Mouse (Mus musculus) embryonic facial prominence, embryonic 13.5 days (tissue): ENCODE results near the gene Slamf8. TPM values are rescaled to one million over a fixed set of nuclear protein-coding genes. Genes with fewer than 3 reads are reported as not detected.

Source experiments
- ATAC-seq: fragments of 200-750 bp; cut with Nextera tagmentation; 2 replicates; pipeline ENCODE4 v1.8.0; 2017; ENCODE audit warnings: low read depth; ENCODE audit not compliant: insufficient number of reproducible peaks, insufficient read depth, low FRiP score, low TSS enrichment
- H3K27ac ChIP-seq: fragments of 300-500 bp; sonication (generic); 2 replicates; pipeline ENCODE4 v1.5.1; 2015; ENCODE audit warnings: moderate library complexity, mild to moderate bottlenecking, inconsistent platforms
- H3K27me3 ChIP-seq: fragments of 300-500 bp; sonication (generic); 2 replicates; pipeline ENCODE4 v1.6.1; 2015; ENCODE audit warnings: mild to moderate bottlenecking, inconsistent platforms
- H3K36me3 ChIP-seq: fragments of 300-500 bp; sonication (generic); 2 replicates; pipeline ENCODE4 v1.6.1; 2015; ENCODE audit warnings: mild to moderate bottlenecking, inconsistent platforms
- H3K4me1 ChIP-seq: fragments of 300-500 bp; sonication (generic); 2 replicates; pipeline ENCODE4 v1.6.1; 2015; ENCODE audit warnings: inconsistent platforms
- H3K4me2 ChIP-seq: fragments of 300-500 bp; sonication (generic); 2 replicates; pipeline ENCODE4 v1.6.1; 2015; ENCODE audit warnings: moderate library complexity, mild to moderate bottlenecking, inconsistent platforms
- H3K4me3 ChIP-seq: fragments of 300-500 bp; sonication (generic); 2 replicates; pipeline ENCODE4 v1.5.1; 2015; ENCODE audit warnings: mild to moderate bottlenecking, inconsistent platforms
- H3K9ac ChIP-seq: fragments of 300-500 bp; sonication (generic); 2 replicates; pipeline ENCODE4 v1.6.1; 2015; ENCODE audit warnings: mild to moderate bottlenecking, inconsistent platforms
- H3K9me3 ChIP-seq: fragments of 300-500 bp; sonication (generic); 2 replicates; pipeline ENCODE4 v1.6.1; 2016; ENCODE audit warnings: inconsistent platforms
- WGBS: fragments of 180-500 bp; shearing (Covaris S2); methylation state at CpG from one replicate; pipeline ENCODE4 v1.1.7; 2015; ENCODE audit warnings: mixed read lengths; 5-methylcytosine and 5-hydroxymethylcytosine counted together
- polyA plus RNA-seq: library from polyadenylated mRNA; unstranded; fragments of >200 nt; fragmentation: Nextera tagmentation; extraction: Ambion mirVana; gene quantifications from 2 replicates; pipeline ENCODE4 v1.2.1, GENCODE M21; 2015

Slamf8 gene
- polyA plus RNA-seq, result 0.17 and 0.26 TPM in 2 replicates

DNA sequence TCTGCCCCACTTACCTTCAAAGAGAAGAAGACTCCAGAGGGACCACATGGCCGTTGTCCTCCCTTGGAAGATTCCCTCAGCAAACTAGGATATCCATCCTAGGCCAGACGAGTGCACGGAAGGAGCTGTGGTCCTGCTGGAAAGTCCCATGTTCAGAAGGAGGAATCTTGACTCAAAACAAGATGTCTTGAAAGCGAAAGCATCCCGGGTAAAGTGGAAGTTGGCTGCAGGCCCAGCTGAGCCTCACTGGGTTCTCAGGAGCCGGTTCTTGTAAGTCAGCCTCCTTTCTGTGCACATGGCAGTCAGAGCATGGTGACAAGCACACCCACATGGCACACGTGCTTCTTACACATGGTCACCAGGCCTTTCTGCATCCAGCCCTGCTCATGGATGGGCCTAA lies at the start of gene Slamf8:
Slamf8 (minus strand) TSS at position 184 of the 400 bp plus-strand sequence.
- no peak within 1 kb of the TSS for H3K27ac ChIP-seq
- peaks cover 7% of the 10 kb centered on the region for H3K4me1 ChIP-seq
- H3K27me3 ChIP-seq, result peaks cover 28% of the 10 kb centered on the region
- H3K36me3 ChIP-seq, result no peaks in the 10 kb centered on the region
- no peak within 1 kb of the TSS for H3K9ac ChIP-seq
- no peak for ATAC-seq
- H3K4me3 ChIP-seq, result no peak within 1 kb of the TSS
- H3K9me3 ChIP-seq, result no peaks in the 10 kb centered on the region
- no peak within 1 kb of the TSS for H3K4me2 ChIP-seq
- WGBS, result 74% methylated on average over 7 of the region's 7 CpGs

DNA sequence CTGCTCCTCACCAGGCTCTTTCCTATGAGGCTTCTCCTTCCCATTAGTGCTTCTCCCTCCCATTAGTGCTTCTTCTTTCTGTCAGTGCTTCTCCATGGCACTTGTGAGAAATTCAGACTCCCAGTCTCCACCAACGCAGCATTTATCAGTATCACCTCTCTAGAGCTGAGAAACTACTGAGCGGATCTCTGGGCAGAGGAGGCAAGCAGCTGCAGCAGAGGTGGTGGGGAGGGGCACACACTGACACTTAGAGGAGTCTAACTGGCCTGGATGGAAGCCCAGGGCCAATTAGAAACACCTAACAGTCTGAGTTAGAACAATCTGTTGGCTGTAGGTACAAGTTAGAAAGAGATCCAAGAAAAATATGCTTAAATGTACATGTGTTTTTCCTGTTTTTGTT lies 48.4 kb upstream of the Slamf8 start:
- H3K9ac ChIP-seq, result no peak overlapping the region
- no peak for ATAC-seq

DNA sequence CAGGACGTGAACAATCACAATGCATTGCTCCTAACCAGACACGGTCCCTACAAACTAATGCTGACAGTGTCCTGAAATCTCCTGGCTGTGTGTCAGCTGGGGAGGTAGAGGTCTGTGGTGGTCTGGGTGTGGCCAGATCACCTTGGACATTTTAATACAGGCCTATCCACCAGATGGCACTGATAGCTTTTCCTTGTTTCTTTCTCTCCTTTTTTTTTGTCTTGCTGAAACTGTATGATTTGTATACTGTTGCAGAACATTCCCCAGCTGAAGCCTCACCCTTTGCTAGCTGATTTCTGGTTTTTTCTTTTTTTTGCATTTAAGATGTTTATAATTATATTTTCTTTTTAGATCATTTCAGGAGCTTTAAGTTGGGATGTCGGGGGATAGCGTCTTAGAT lies 47.4 kb upstream of the Slamf8 start:
- Histone ChIP-seq H3K36me3 (no peaks in the 10 kb centered on the region), H3K27ac (no peak overlapping the region), H3K27me3 (0 out of 2 replicates have a peak, but pooled peaks cover 3% of the 10 kb centered on the region), H3K4me1 (no peaks in the 10 kb centered on the region), H3K9me3 (no peaks in the 10 kb centered on the region), H3K4me2 (no peak overlapping the region), H3K9ac (no peak overlapping the region), H3K4me3 (no peak overlapping the region)
- WGBS, result 61% methylated on average over 4 of the region's 4 CpGs
- ATAC-seq, result no peak

More for the DNA sequence above, 48.4 kb upstream of the Slamf8 start:
- Histone ChIP-seq H3K27ac (0 out of 2 replicates have a peak overlapping the region, but pooled peaks have one; percentile 51), H3K4me2 (no peak overlapping the region), H3K4me3 (no peak overlapping the region), H3K9me3 (no peaks in the 10 kb centered on the region), H3K36me3 (no peaks in the 10 kb centered on the region), H3K4me1 (no peaks in the 10 kb centered on the region), H3K27me3 (0 out of 2 replicates have a peak, but pooled peaks cover 3% of the 10 kb centered on the region)
- WGBS, result 49% methylated on average over 2 of the region's 2 CpGs

DNA sequence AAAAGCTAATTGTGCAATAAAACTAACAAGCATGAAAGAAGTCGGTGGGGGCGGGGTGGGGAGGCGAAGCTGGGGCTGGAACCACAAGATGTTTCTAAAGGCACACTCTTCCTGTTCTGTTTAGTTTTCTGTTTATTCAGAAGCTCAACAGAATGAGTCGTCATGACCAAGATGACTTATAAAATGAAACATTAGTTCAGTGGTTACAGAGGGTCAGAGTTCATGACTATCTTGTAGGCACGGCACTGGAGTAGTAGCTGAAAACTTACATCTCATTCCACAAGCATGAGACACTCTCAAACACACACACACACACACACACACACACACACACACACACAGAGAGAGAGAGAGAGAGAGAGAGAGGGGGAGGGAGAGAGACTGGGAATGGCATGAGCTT lies 45.9 kb upstream of the Slamf8 start:
- Histone ChIP-seq H3K4me2 (no peak overlapping the region), H3K27me3 (0 out of 2 replicates have a peak, but pooled peaks cover 3% of the 10 kb centered on the region), H3K4me3 (no peak overlapping the region), H3K36me3 (no peaks in the 10 kb centered on the region), H3K27ac (no peak overlapping the region), H3K9me3 (no peaks in the 10 kb centered on the region), H3K9ac (no peak overlapping the region), H3K4me1 (no peaks in the 10 kb centered on the region)
- no peak for ATAC-seq
- 83% methylated on average over 5 of the region's 5 CpGs for WGBS

DNA sequence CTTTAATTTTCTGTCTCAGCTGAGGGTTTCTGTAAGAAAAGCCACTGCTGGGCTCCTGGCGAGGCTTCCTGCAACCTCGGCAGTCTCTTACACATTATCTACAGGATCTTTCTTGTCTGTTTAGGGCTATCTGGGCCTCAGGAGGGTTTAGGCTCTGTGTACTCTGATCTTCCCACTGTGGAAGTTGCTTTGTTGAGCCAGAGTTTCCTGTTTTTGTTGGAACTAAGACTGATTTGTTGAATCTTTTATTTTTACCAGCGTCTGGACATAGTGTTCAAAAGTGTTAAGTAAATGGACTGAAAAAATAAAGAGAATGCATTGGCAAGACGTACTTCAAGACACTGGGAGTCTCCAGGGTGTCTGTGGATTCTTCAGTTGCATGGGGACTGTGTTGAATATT lies 44.9 kb upstream of the Slamf8 start:
- Histone ChIP-seq H3K9me3 (no peaks in the 10 kb centered on the region), H3K27me3 (no peaks in the 10 kb centered on the region), H3K4me3 (no peak overlapping the region), H3K36me3 (no peaks in the 10 kb centered on the region), H3K9ac (no peak overlapping the region), H3K4me2 (no peak overlapping the region), H3K4me1 (peaks cover 2% of the 10 kb centered on the region; the same call in 1 of the 2 replicates), H3K27ac (no peak overlapping the region)
- ATAC-seq, result no peak
- WGBS, result 57% methylated on average over 4 of the region's 4 CpGs

DNA sequence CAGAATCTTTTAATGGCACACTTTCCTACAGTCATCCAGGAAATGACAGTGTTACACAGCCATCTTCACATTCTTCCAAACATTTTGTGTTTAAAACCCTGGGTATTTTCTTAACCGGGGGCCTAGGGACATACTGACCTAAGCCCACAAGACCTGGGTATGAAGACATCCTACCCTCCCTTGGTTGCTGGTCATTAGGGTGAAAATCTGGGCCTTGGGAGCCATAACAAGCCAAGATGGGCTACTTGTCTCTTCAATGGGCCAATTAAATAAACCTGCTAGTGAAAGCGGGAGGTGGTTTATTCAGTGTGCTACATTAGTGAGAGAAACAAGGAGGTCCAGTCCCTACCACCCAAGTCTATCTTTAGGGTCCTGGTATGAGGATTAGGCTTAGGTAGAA lies 43.8 kb upstream of the Slamf8 start:
- Histone ChIP-seq H3K4me2 (no peak overlapping the region), H3K4me1 (peaks cover 13% of the 10 kb centered on the region), H3K9ac (no peak overlapping the region), H3K27me3 (no peaks in the 10 kb centered on the region), H3K9me3 (no peaks in the 10 kb centered on the region), H3K4me3 (no peak overlapping the region), H3K36me3 (no peaks in the 10 kb centered on the region), H3K27ac (peak overlapping the region; percentile 2; the same call in 1 of the 2 replicates)
- ATAC-seq, result no peak
- 92% methylated on average over 2 of the region's 2 CpGs for WGBS

DNA sequence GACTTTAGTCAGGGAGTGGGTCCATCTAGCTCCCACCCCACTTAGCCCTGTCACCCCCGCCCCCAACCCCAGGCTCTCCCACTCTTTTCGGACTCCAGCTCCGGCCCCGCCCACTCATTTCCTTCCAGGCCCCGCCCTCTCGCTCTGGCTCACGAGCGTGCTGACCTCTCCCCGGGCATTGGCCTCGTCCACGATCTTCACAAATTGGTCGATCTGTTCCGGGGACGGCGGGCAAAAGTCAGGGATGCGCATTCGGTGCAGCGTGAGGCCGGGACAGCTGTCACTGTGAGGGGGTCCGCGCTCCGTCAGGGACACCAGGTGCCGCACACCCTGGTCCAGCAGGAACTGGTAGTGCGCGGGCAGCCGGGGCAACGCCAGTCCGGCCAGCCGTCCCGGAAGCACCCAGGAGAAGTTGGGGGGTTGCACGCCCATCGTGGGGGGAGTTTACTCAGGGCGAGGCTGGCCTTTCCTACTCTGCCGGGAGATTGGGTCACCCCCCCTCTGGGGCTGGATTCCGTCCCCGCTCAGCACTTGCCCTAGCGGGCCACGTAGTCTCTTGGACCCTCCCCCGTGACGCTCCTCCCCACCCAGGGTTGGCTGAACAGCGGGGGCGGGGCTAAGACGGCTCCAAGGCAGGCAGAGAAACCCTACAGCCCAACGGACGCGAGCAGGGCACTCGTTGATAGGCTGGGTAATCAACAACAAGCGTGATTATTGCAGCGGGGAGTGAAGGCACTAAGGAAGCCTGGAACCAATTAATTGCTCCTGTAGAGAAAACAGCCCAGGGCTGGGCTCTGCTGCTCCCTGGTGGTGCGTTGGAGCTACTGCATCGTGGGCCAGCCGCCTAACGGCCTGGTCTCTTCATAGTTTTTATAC lies 42.3 kb upstream of the Slamf8 start, which contains the start of gene Dusp23:
Dusp23 (minus strand) TSS at position 512 of the 876 bp plus-strand sequence.
- Histone ChIP-seq H3K9me3 (no peaks in the 10 kb centered on the region), H3K4me2 (peak within 1 kb of the TSS; percentile 80), H3K36me3 (no peaks in the 10 kb centered on the region), H3K9ac (peak within 1 kb of the TSS; percentile 78), H3K27ac (peak within 1 kb of the TSS; percentile 85), H3K4me1 (peaks cover 13% of the 10 kb centered on the region), H3K27me3 (no peaks in the 10 kb centered on the region), H3K4me3 (peak within 1 kb of the TSS; percentile 74)
- ATAC-seq, result peak; percentile 98
- WGBS, result under 1% methylated on average over 53 of the region's 53 CpGs

DNA sequence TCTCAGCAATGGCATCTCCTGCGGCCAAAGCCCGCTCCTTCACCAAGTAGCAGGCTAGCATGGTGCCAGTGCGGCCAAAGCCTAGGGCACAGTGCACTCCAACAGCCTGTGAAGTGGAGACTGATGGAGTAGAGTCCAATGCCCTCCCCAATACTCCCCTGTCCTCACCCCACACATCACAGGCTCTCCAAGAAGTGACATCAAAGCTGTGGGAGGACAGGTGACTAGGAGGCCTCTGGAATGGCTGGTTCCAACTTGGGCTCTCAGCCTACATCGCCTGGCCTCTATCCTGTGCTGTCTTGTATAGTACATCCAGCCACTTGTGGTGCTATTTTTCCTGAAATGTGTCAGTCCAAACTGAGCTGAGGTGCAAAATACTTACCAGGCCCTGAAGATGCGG lies 41.4 kb upstream of the Slamf8 start:
- peaks cover 13% of the 10 kb centered on the region for H3K4me1 ChIP-seq
- no peak overlapping the region for H3K27ac ChIP-seq
- H3K9me3 ChIP-seq, result no peaks in the 10 kb centered on the region
- no peak overlapping the region for H3K4me2 ChIP-seq
- 87% methylated on average over 5 of the region's 5 CpGs for WGBS
- H3K27me3 ChIP-seq, result no peaks in the 10 kb centered on the region
- ATAC-seq, result no peak
- H3K36me3 ChIP-seq, result no peaks in the 10 kb centered on the region
- no peak overlapping the region for H3K9ac ChIP-seq
- no peak overlapping the region for H3K4me3 ChIP-seq

DNA sequence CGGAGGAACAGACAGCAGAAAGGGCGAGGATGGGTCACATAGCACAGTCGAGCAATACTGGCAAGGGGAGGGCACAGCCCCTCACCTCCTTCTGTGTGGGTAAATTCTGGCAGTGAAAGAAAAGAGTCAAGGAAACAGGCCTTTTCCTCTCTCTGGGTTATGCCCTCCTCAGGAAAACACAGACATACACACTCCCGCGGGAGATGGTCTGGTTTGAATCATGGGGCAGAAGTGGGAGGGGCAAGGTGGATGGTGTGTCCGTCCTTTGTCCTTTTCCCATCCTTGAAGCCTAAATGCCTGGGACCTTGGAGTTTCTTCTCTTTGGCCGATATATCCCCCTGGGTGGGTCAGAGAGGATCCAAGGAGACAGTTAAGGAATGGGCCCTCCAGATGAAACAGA lies 39.5 kb upstream of the Slamf8 start:
- no peaks in the 10 kb centered on the region for H3K9me3 ChIP-seq
- 18% methylated on average over 7 of the region's 7 CpGs for WGBS
- H3K4me1 ChIP-seq, result peaks cover 13% of the 10 kb centered on the region
- no peak for ATAC-seq
- 0 out of 2 replicates have a peak overlapping the region, but pooled peaks have one; percentile 28 for H3K27ac ChIP-seq
- no peaks in the 10 kb centered on the region for H3K27me3 ChIP-seq
- no peak overlapping the region for H3K4me3 ChIP-seq
- no peak overlapping the region for H3K9ac ChIP-seq
- H3K4me2 ChIP-seq, result no peak overlapping the region
- no peaks in the 10 kb centered on the region for H3K36me3 ChIP-seq

DNA sequence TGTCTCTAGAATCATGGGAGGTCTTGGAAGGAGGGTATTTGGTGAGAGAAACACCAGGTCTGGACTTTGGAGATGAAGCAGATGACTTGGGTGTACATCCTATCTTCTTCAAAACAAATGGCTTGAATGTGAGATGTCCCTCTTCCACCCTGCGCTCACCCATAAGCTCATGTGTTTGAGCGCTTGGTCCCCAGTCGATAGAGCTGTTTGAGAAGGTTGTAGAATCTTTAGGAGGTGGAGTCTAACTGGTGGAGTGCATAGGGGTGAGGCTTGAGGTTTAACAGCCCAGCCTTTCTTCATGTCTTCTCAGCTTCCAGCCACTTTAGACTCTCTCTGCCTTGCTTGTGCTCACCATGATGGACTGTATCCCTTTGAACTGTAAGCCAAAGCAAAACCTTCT lies 35.9 kb upstream of the Slamf8 start:
- Histone ChIP-seq H3K9me3 (no peaks in the 10 kb centered on the region), H3K27ac (no peak overlapping the region), H3K4me1 (peaks cover 13% of the 10 kb centered on the region), H3K27me3 (no peaks in the 10 kb centered on the region), H3K36me3 (no peaks in the 10 kb centered on the region), H3K4me3 (no peak overlapping the region), H3K4me2 (no peak overlapping the region), H3K9ac (no peak overlapping the region)
- no peak for ATAC-seq
- WGBS, result 93% methylated on average over 3 of the region's 3 CpGs

DNA sequence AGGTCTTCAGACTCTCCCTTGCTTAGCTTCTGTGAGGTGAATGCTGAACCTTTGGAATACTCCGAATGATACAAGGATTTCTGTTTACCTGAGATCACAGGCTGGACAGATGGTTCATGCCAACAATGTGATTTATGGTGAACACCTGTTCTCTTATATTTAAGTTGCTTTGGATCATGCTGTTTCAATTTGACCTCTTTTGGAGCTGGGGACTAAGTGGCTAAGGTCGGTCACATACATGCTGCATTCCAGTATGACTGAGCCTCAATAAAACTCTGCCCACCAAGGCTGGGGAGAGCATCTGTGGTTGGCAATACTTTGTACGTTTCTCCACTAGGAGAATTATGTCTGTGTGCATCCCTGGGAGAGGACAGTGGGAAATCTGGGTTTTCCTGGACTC lies 33.7 kb upstream of the Slamf8 start:
- H3K27ac ChIP-seq, result no peak overlapping the region
- no peaks in the 10 kb centered on the region for H3K4me1 ChIP-seq
- no peaks in the 10 kb centered on the region for H3K9me3 ChIP-seq
- 81% methylated on average over 3 of the region's 3 CpGs for WGBS
- no peak overlapping the region for H3K4me3 ChIP-seq
- no peaks in the 10 kb centered on the region for H3K36me3 ChIP-seq
- H3K4me2 ChIP-seq, result no peak overlapping the region
- H3K9ac ChIP-seq, result no peak overlapping the region
- ATAC-seq, result no peak
- peaks cover 7% of the 10 kb centered on the region; the same call in 1 of the 2 replicates for H3K27me3 ChIP-seq

DNA sequence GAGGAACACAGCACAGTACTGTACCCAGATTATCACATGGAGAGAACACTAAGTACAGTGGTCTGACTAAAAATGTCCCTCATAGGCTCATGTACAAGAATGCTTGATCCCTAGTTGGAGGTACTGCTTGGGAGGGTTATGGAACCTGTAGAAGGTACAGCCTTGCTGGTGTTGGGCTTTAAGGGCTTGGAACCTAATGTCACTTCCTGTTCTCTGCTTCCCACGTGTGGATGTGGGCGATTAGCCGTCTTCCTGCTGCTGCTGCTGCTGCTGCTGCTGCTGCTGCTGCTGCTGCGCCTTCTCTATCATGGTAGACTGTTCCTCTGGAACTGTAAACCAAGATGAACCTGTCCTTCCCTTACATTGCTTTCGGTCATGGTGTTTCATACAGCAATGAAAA lies 33.2 kb upstream of the Slamf8 start:
- no peak overlapping the region for H3K4me2 ChIP-seq
- no peak overlapping the region for H3K9ac ChIP-seq
- no peak overlapping the region for H3K27ac ChIP-seq
- ATAC-seq, result no peak
- no peaks in the 10 kb centered on the region for H3K36me3 ChIP-seq
- H3K9me3 ChIP-seq, result no peaks in the 10 kb centered on the region
- no peaks in the 10 kb centered on the region for H3K4me1 ChIP-seq
- H3K4me3 ChIP-seq, result no peak overlapping the region
- WGBS, result 62% methylated on average over 5 of the region's 5 CpGs
- peaks cover 7% of the 10 kb centered on the region; the same call in 1 of the 2 replicates for H3K27me3 ChIP-seq
